Mouse (Mus musculus): ENCODE measurements around the gene Ltbp1.

DNA sequence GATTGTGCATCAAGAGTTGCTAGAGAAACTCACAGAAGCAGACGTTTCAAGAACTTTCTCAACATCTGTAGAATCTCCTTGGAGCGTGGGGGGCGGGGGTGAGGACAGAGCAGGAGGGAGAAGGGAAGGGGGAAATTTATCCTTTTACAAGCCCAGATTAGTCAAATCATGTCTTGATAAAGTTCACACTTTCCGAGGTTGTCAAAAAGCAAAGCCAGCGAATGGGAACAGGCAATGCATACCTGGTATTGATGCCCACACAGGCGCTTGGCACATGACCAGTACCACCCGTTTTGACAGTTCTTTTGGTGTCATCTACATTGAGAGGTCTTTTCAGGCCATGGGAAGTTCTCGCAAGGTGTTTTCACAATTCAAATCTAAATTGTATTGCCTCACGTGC, 327.6 kb downstream of the Ltbp1 start:
- TF ChIP-seq CTCF (IDR thresholded peaks at IDR 0.05) = no peak
- TF ChIP-seq POLR2A (IDR thresholded peaks at IDR 0.05; ENCODE audit: insufficient read depth, low read depth, low read length) = no peak
- no peak for TF ChIP-seq EP300 (IDR thresholded peaks at IDR 0.05; ENCODE audit: insufficient read depth, low read depth, low read length)
